Mouse (Mus musculus): ENCODE data around the gene Cog5. TPM values are rescaled to one million over a fixed set of nuclear protein-coding genes. Genes with fewer than 3 reads are reported as not detected.

The Cog5 gene
- total RNA-seq, 2 experiments from 2014 or later = 59.6 to 63.8 TPM

DNA sequence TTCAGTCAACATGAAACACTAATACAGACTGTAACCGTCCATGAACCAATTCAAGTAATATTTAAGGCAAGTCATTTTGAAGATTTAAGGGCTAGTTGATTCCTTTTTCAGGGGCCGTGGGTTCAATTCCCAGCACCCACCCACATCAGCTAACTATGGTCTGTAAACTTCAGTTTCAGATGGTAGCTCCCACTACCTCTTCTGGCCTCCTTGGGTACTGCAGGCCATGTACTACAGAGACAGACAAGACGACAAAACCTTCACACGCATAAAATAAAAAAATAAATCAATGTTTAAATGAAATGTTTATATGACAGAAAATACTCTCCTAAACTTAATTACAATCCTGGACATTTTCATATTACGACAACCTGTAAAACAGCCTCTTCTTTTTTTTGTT, 292.8 kb downstream of the Cog5 start:
- peak; percentile 77 for TF ChIP-seq CTCF (conservative IDR thresholded peaks at IDR 0.05)
- Histone ChIP-seq H3K27ac (no peak overlapping the region), H3K4me3 (no peak overlapping the region)
- no peak for DNase-seq (ENCODE audit: low spot score in 2 of 2)

DNA sequence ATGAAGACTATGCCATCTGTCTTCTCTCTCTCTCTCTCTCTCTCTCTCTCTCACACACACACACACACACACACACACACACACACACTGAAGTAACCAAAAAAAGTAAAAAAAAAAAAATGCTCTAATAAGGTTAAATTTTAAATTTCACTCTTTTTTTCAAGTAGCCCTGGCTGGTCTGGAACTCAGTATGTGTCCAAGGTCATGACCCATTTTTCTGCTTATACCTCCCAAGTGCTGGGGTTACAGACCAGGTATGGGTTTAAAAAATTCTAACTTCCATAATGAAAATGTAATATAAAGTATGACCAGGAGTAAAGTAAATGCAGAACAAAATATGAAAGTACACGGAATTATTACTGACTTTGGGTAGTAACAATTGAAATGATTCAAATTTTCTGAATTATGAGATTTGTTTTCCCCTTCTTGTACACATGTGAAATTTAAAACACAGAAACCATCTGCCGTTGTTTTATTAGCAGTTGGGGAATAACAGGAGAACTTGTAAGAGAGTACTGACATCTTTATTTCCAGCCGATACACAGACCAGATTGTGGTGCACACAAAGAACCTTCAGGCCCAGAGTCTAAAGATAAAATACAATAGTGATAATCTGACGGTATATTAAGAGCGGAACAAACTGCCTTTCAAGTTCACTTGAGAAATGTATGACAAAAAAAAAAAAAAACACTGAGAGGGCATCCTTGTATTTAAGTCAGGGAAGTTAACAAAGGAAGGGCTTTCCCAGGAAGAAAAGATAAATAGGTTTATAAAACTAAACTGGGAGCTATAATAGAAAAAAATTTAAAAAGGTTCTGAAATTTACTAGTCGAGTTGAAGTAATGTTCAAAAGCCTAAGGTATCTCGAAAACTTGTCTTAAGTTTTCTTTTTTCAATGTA, 293.7 kb downstream of the Cog5 start:
- peak overlapping the region; percentile 76 for H3K4me3 ChIP-seq
- peak overlapping the region; percentile 95 for H3K27ac ChIP-seq
- TF ChIP-seq CTCF (conservative IDR thresholded peaks at IDR 0.05) = no peak

DNA sequence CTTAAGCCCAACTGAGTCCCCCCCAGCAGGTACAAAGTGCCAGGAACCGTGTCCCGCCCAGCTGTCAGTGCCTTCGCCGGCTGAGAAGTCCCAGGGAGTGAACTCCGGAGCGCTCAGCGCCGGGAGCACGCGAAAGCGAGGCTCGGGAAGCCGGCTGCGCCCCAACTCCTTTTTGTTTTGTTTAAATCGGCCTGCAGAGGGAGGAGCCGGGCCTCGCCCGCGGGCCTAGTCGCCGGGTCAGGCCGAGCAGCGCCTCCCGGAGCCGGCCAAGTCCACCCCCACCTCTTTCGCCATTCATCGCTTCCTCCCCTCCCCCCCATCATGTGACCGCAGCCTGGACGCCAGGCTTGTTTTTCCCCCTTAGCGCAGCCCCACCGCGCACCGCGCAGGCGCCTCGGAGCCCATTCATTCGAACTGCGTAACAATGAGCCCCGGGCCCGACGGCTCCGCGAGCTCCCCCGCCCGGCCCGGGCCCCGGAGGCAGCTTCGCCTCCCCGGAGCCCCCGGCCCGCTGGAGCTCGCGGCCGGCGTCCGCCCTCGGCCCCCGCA, 294.6 kb downstream of the Cog5 start:
- H3K27ac ChIP-seq = peak overlapping the region; percentile 95
- TF ChIP-seq CTCF (conservative IDR thresholded peaks at IDR 0.05) = peak; percentile 60
- peak overlapping the region; percentile 76 for H3K4me3 ChIP-seq
- DNase-seq (ENCODE audit: low spot score in 2 of 2) = peak; percentile 90 to 91

More for the DNA sequence above, 293.7 kb downstream of the Cog5 start:
- no peak for DNase-seq (ENCODE audit: low spot score in 2 of 2)

DNA sequence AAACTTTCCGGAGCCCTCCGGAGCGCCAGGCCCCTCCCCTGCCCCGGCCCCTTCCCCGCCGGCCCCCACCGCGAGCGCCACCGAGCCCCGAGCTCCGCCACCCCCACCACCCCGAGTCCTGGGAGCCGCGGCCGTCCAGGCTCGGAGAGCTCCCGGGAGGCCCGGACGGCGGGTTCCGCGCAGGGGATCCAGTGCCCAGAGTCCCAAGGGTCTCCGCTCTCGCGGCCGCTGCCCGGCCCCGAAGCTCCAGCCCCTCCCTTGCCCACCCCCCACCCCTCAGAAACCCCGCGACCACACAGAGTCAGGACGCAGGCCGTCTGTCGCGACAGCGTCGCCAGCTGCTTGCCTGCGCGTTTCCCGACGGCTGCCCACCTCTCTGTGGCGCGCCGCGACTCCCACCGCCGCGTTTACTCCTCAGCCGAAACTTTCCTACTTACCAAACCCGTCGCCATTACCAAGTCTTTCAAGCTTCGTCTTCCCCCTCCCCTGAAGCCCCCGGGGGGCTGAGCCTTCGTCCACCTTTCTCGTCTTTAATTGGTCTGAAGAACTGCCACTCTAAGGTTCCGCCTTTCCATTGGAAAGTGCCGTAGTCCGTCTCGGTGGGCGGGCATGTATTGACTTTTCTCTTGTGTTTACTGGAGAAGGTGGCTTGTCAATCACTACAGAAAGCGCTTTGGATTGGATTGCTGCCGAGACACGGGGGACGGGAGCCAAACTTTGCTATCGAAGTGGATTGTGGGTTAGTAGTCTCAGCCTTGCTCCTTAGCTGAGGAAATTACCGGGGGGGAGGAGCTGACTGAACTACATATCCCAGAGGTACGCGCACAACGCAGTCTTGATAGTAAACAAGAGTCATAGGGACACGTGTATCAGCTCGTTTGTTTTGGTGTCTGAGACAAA, 295.3 kb downstream of the Cog5 start, which contains the start of gene Hbp1:
Gene Hbp1 (minus strand): TSS at position 777 of the 900 bp plus-strand sequence.
- H3K4me3 ChIP-seq = peak within 1 kb of the TSS; percentile 76
- TF ChIP-seq CTCF (conservative IDR thresholded peaks at IDR 0.05) = no peak
- H3K27ac ChIP-seq = peak within 1 kb of the TSS; percentile 97
- peak; percentile 99 to 100 for DNase-seq (ENCODE audit: low spot score in 2 of 2)

GRCm38 (mm10) chr12:31950659-31951031, 296.0 kb downstream of the Cog5 start:
- DNase-seq (ENCODE audit: low spot score in 2 of 2) = no peak
- peak overlapping the region; percentile 66 for H3K4me3 ChIP-seq
- H3K27ac ChIP-seq = peak overlapping the region; percentile 97
- no peak for TF ChIP-seq CTCF (conservative IDR thresholded peaks at IDR 0.05)

DNA sequence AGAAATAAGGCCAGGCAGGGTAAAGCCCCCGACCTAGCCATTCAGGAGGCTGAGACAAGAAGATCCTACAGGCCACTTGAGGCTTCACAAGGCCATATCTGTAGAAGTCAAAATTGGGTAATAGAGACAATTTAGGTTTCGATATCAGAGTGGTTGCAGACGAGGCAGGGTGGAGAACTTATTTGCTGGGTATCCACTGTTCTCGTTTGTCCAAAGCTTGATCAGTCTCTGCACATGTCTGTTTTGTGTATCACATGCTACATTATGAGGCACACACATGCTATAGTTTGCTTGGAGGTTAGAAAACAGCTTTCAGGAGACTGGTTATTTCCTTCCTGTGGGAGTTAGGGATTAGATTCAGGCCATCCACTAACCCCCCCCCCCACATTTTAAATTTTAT, 301.2 kb downstream of the Cog5 start:
- no peak overlapping the region for H3K27ac ChIP-seq
- no peak for DNase-seq (ENCODE audit: low spot score in 2 of 2)
- no peak overlapping the region for H3K4me3 ChIP-seq
- no peak for TF ChIP-seq CTCF (conservative IDR thresholded peaks at IDR 0.05)

DNA sequence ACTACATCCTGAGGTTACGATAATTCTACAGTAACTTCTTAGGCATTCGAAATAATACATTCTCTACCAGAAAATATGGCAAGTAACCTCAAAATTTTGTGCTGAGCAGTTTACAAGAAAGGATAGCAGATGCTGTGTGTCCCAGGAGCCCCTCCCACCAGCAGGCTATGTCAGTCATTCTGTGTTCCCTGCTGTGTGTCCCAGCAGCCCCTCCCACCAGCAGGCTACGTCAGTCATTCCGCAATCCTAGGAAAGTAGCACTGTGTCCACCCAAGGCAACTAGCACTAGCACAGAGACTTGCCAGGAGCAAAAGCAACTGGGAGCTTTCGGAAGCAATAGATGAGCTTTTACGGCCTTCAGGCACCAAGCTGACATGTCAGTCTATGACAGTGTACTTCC, 309.4 kb downstream of the Cog5 start:
- H3K4me3 ChIP-seq = no peak overlapping the region
- DNase-seq (ENCODE audit: low spot score in 2 of 2) = peak; percentile 54 to 66
- no peak for TF ChIP-seq CTCF (conservative IDR thresholded peaks at IDR 0.05)
- H3K27ac ChIP-seq = peak overlapping the region; percentile 43; the same call in 1 of the 2 replicates

DNA sequence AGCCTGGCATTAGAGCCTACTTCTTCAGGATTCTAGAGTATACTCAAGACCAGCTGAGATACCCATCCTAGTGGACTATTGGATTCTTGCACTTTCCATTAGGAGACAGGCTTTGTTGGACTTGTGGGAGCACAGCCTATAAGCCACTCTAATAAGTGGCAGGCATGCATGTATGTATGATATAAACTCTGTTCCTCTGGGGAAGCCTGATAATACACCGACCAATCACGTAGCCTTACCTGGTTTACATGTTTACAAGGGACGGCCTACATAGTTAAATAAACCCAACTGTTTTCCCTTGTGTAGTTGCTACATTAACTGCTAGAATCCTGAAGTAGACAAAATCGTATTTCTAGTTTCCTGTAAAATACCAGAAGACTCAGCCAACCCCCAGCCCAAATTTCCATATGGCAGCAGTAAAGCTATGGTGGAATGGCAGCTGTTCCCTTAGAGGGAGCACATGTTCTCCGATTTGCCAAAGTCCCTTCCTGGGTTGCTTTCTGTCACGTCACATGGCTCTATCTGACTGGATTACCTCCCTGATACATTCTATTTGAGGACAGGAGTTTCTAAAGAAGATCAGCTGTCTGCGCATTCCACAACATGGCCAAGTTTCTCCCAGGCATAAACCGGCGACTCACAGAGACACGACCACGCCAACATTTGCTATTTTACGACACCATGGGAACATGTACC, 311.0 kb downstream of the Cog5 start:
- no peak for TF ChIP-seq CTCF (conservative IDR thresholded peaks at IDR 0.05)
- H3K27ac ChIP-seq = peak overlapping the region; percentile 39; the same call in 1 of the 2 replicates
- peak; percentile 55 to 69 for DNase-seq (ENCODE audit: low spot score in 2 of 2)
- no peak overlapping the region for H3K4me3 ChIP-seq

- H3K4me3 ChIP-seq = no peak overlapping the region
- no peak for TF ChIP-seq CTCF (conservative IDR thresholded peaks at IDR 0.05)
- H3K27ac ChIP-seq = peak overlapping the region; percentile 39; the same call in 1 of the 2 replicates
- no peak for DNase-seq (ENCODE audit: low spot score in 2 of 2)
Observed at GRCm38 (mm10) chr12:31966405-31966804, 311.7 kb downstream of the Cog5 start.

DNA sequence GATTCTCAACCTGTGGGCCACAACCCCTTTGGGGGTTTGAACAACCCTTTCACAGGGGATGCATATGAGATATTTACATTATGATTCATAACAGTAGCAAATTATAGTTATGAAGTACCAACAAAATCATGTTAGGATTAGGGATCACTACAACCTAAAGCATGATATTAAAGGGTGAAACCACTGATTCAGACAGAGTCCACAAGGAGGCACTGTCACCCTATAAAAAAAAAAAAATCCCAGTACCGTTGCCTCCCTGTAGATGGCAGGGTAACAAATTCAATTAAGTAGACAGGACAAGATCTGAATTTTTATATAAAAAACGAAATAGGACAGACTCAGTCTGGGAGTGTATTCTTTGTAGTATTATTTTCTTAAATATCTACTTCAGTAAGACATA, 312.9 kb downstream of the Cog5 start:
- H3K4me3 ChIP-seq = no peak overlapping the region
- TF ChIP-seq CTCF (conservative IDR thresholded peaks at IDR 0.05) = peak; percentile 99
- DNase-seq (ENCODE audit: low spot score in 2 of 2) = peak; percentile 54 to 67
- no peak overlapping the region for H3K27ac ChIP-seq

GRCm38 (mm10) chr12:31969111-31969510, 314.4 kb downstream of the Cog5 start:
- H3K4me3 ChIP-seq = no peak overlapping the region
- DNase-seq (ENCODE audit: low spot score in 2 of 2) = no peak
- TF ChIP-seq CTCF (conservative IDR thresholded peaks at IDR 0.05) = no peak
- no peak overlapping the region for H3K27ac ChIP-seq

DNA sequence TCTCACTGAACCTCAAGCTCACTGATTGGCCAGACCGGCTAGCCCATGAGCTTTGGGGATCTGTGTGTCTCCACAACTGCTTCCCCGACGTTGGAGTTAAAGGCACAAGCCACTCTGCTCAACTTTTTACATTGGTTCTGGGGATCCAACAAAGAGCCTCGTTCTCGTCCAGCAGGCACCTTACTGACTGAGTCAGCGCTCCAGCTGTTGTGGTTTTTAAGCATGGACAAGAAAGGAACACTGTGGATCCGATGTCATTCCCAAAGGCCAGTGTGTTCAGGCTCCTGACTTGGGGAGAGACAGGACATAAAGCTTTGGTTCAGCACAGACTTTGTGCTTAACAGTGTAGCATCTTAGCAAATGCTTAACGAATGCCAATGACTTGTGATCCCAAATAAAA, 316.9 kb downstream of the Cog5 start:
- TF ChIP-seq CTCF (conservative IDR thresholded peaks at IDR 0.05) = no peak
- Histone ChIP-seq H3K4me3 (no peak overlapping the region), H3K27ac (no peak overlapping the region)
- DNase-seq (ENCODE audit: low spot score in 2 of 2) = no peak
